Mouse (Mus musculus) testis, adult 10 weeks (tissue): ENCODE measurements around the gene Exog. TPM values are rescaled to one million over a fixed set of nuclear protein-coding genes. Genes with fewer than 3 reads are reported as not detected.

ENCODE experiments used
- polyA plus RNA-seq: library from polyadenylated mRNA; stranded (reverse); fragments of 350-450 nt; fragmentation: Illumina TruSeq; extraction: RNeasy Lipid Tissue Mini Kit (QIAGEN cat#74804); gene quantifications from one replicate; pipeline ENCODE4 v1.2.3, GENCODE M21; 2014; ENCODE audit warnings: low read depth, low replicate concordance

The Exog gene
- 2.8 TPM for polyA plus RNA-seq

GRCm38 (mm10) chr9:119444738-119445429 lies at the start of gene Exog:
TSS of gene Exog (plus strand) at chr9:119444943.

GRCm38 (mm10) chr9:119401801-119402214 lies 42.9 kb upstream of the Exog start, which contains the start of gene Acvr2b:
TSS of gene Acvr2b (plus strand) at chr9:119402118.

Other genes with a start within 250 kb of the Exog start
- not detected for gene Slc22a13, start 235.8 kb upstream of the Exog start, polyA plus RNA-seq
- gene Oxsr1, start 122.5 kb upstream of the Exog start, polyA plus RNA-seq: 13.5 TPM
- 0.59 TPM for gene Acaa1a, start 105.3 kb upstream of the Exog start, polyA plus RNA-seq
- 5.8 TPM for gene Myd88, start 103.5 kb upstream of the Exog start, polyA plus RNA-seq
- gene Xylb, start 87.6 kb upstream of the Exog start, polyA plus RNA-seq: 3.6 TPM
- gene Slc22a14, start 79.4 kb upstream of the Exog start, polyA plus RNA-seq: 251 TPM
- 0.22 TPM for gene Acvr2b, start 42.8 kb upstream of the Exog start, polyA plus RNA-seq
- 0.07 TPM for gene Scn5a, start 134.1 kb downstream of the Exog start, polyA plus RNA-seq